ENCODE assay signal across 13 mouse cellular contexts in genomic region chr10:40459141-40459540, GRCm38 (mm10).
DNase-seq lines count a peak whose midpoint lies in the region.
"Had no signal": no experiment of that assay in that cellular context is flagged by ENCODE, and none has a peak within 500 bp of the region (broad histone marks: within the 10 kb centered on the region; RNA-seq: fewer than 3 reads in every experiment).

No protein-coding gene starts in this region.

- DNase-seq in heart, adult 11 months: peak; percentile 78
- no peak for DNase-seq in heart, postnatal 10 days
- DNase-seq: adrenal gland, adult 2 months; adrenal gland, adult 8-10 months; adrenal gland, postnatal 10 days; adrenal gland, postnatal 14 days; adrenal gland, postnatal 25 days; adrenal gland, postnatal 36 days; B cell, adult 2 months; cerebellum, adult 11 months; cerebellum, adult 11-12 months; cerebellum, adult 18-20 months; cerebellum, adult 2 months had no signal

- intact Hi-C loops in heart, postnatal 10 days (cut with DNase I): no loop called here
